Mouse (Mus musculus): ENCODE measurements around the gene Pms2. TPM values are rescaled to one million over a fixed set of nuclear protein-coding genes. Genes with fewer than 3 reads are reported as not detected.
A peak's percentile ranks its signal among the peaks of the same experiment; 100 is the strongest.

Pms2 gene
- polyA plus RNA-seq (2016; fragmentation: Nextera tagmentation; extraction: Ambion mirVana) = 28.8 and 34.1 TPM in 2 replicates

DNA sequence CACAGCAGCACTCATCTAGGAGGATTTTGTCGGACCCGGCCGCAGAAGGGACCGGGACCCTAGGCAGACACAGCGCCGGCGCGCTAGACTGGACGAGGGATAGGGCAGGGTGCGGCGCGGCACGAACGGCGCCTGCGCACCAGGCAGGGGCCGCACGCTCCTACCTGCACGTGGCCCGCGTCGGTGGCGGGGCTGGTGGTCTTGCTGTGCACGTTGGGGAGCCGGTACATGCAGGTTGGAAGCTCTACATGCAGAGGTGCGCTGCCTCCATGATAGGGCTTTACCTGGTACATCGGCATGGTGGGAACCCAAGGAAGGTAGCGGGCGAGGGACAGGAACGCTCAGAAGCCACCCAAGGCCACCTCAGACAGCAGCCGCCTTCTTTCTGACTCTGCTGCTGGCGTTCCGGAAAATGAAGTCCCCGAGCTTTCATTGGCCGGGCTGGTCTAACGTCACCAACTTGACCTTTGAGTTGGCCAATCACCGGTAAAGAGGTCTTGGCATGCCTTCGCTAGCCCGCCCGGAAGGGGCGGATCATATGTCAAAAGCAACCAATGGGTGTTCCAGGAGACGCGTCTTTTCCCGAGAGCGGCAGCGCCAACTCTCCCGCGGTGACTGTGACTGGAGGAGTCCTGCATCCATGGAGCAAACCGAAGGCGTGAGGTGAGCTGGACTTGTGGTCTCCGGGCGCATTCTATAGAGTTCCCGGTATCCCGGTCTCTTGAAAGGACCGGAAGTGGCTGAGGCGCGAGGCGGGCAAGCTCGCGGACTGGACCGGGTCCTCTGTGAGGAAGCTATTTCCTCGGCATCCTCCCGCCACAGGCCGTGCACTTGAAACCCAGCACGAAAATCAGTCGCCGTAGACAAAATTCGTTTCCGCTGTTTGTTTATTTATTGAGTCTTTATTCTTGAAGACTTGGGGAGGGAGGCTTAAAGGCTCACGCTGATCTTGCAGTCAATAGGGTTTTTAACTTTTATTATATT is at the start of gene Pms2, which contains the start of gene Aimp2:
TSS of gene Pms2 (plus strand) at position 548 of the 984 bp plus-strand sequence.
TSS of gene Aimp2 (minus strand) at position 431 of the 984 bp plus-strand sequence.
- Histone ChIP-seq H3K4me2 (replicated peaks) (peak within 1 kb of the TSS; percentile 77), H3K4me3 (peak within 1 kb of the TSS; percentile 65), H3K36me3 (peaks cover 14% of the 10 kb centered on the region), H3K27me3 (replicated peaks) (no peaks in the 10 kb centered on the region), H3K27ac (no peak within 1 kb of the TSS; the same call in 1 of the 2 replicates), H3K9ac (peak within 1 kb of the TSS; percentile 59), H3K4me1 (peaks cover 23% of the 10 kb centered on the region), H3K9me3 (no peaks in the 10 kb centered on the region)
- under 1% methylated on average over 70 of the region's 70 CpGs for WGBS
- ATAC-seq (ENCODE audit: low FRiP score, low read depth) = peak; percentile 100

DNA sequence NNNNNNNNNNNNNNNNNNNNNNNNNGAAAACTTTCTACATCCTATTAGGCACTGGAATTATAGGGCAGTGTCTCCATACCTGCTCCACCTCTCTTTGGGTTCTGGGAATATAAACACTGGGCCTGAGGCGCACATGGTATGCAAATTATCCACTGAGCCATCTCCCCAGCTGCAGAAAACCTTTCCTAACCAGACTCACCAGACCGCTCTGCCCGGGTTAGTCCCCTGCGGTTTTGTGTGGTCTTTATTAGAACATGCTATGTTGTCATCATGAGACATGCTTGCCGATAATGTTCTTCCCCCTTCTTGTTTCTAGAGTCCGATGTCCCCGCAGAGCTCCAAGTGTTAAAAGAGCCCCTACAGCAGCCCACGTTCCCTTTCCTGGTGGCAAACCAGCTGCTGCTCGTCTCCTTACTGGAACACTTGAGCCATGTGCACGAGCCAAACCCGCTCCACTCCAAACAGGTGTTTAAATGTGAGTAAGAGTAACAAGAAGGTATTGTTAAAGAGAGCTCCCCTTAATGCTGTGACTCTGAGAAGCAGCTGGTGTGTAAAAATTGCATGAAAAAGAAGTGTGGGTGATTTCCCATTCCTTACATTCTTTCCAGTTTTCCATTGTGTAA is 38.1 kb upstream of the Pms2 start:
- WGBS = 91% methylated on average over 11 of the region's 11 CpGs
- no peak overlapping the region for H3K4me2 ChIP-seq (replicated peaks)
- no peak overlapping the region for H3K4me3 ChIP-seq
- peaks cover 47% of the 10 kb centered on the region for H3K36me3 ChIP-seq
- no peak overlapping the region for H3K27ac ChIP-seq
- H3K27me3 ChIP-seq (replicated peaks) = no peaks in the 10 kb centered on the region
- H3K4me1 ChIP-seq = no peaks in the 10 kb centered on the region
- H3K9ac ChIP-seq = no peak overlapping the region
- no peak for ATAC-seq (ENCODE audit: low FRiP score, low read depth)
- H3K9me3 ChIP-seq = no peaks in the 10 kb centered on the region

DNA sequence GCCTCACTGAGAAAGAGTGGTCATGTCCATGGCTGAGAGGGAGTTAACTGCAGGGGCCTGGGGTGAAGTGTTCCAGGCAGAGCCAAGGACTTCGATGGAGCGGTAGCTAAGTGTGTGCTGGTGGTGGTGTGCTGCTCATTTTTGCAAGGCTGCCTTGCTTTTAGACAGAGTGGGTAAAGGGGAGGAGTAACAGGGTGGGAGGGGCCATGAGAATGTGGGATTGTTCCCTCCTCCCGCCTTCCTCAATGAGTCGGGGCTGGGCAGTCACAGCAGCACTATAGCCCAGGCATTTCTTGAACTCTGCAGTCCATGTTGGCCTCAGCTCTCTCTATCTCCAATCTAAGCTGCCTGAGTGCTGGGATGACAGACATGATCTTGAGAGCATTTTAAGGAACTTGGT is 35.2 kb upstream of the Pms2 start:
- Histone ChIP-seq H3K27me3 (replicated peaks) (no peaks in the 10 kb centered on the region), H3K27ac (no peak overlapping the region), H3K4me1 (no peaks in the 10 kb centered on the region), H3K4me2 (replicated peaks) (no peak overlapping the region), H3K9ac (no peak overlapping the region), H3K9me3 (no peaks in the 10 kb centered on the region), H3K4me3 (no peak overlapping the region), H3K36me3 (peaks cover 74% of the 10 kb centered on the region)
- no peak for ATAC-seq (ENCODE audit: low FRiP score, low read depth)
- 84% methylated on average over 4 of the region's 4 CpGs for WGBS

DNA sequence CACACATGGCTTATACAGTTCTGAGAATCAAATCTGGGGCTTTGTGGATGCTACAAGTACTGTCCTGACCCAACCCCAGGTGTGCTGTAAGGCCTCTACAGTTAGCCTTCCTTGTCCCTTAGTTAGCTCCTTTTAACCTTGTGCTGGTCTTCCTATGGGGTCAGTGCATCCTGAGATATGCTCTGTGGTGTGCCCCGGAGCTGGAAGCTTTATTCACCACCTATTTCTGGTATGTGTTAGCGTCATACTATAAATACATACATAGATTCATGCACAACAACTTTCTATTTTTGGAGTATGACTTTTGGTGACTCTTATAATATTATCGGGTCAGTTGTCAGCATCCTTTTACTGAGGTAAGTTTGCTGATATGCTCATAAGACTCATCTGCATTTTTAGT is 24.5 kb upstream of the Pms2 start:
- H3K4me1 ChIP-seq = no peaks in the 10 kb centered on the region
- 98% methylated on average over 3 of the region's 3 CpGs for WGBS
- no peak overlapping the region for H3K9ac ChIP-seq
- no peak overlapping the region for H3K4me2 ChIP-seq (replicated peaks)
- no peaks in the 10 kb centered on the region for H3K27me3 ChIP-seq (replicated peaks)
- H3K27ac ChIP-seq = no peak overlapping the region
- ATAC-seq (ENCODE audit: low FRiP score, low read depth) = no peak
- no peaks in the 10 kb centered on the region for H3K9me3 ChIP-seq
- H3K36me3 ChIP-seq = peaks cover 94% of the 10 kb centered on the region
- no peak overlapping the region for H3K4me3 ChIP-seq

DNA sequence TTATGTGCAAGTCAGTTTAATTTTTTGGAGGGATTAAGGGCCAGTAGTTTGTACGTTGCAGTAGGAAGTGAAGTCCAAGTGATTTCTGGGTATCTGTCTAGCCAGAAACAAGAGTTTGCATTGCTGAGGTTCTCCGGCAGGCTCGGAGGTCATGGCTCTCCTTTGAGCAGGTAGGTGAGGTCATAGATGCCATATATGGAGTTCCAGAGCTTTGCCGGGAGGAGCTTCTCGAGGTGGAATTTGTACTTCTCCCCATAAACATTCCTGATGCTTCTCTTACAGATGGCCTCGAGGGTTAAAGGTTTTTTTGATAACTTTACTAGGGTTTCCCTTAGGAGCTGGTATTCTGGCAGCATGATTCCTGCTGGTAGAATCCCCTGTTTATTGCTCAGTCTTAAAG is 19.0 kb upstream of the Pms2 start:
- Histone ChIP-seq H3K36me3 (peaks cover 78% of the 10 kb centered on the region), H3K27me3 (replicated peaks) (no peaks in the 10 kb centered on the region), H3K9ac (no peak overlapping the region), H3K4me2 (replicated peaks) (no peak overlapping the region), H3K9me3 (no peaks in the 10 kb centered on the region), H3K4me3 (no peak overlapping the region), H3K27ac (no peak overlapping the region), H3K4me1 (no peaks in the 10 kb centered on the region)
- 90% methylated on average over 6 of the region's 6 CpGs for WGBS
- ATAC-seq (ENCODE audit: low FRiP score, low read depth) = no peak

DNA sequence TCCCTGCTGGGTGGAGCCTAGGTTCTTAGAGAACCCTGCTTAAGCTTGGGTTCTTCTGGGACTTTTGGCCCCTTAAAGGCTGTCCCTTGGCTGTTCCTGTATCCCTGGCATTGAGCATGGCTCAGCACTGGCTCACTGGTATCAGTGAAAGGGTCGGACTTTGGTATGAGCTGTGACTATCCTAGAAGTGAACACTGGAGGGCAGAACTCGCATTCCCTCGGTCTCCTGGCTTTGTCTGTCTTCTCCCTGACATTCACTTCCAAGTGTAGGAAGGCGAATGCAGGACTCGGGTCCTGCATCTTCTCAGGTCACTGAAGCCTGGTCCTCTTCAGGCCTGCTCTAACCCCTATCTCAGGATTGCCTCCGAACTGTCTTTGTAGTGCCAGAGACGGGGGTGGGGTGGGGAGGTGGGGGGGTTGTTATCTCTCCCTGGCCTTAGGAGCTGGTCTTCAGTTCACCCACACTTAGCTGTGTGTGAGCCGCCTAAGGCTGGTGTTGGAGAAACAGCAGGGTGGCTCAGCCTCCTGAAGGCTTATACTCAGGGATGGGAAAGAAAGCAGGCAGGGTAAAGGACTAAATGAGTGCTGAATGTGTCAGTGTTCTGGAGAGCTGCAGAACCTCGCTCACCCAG is 17.4 kb upstream of the Pms2 start:
- no peaks in the 10 kb centered on the region for H3K9me3 ChIP-seq
- no peak for ATAC-seq (ENCODE audit: low FRiP score, low read depth)

DNA sequence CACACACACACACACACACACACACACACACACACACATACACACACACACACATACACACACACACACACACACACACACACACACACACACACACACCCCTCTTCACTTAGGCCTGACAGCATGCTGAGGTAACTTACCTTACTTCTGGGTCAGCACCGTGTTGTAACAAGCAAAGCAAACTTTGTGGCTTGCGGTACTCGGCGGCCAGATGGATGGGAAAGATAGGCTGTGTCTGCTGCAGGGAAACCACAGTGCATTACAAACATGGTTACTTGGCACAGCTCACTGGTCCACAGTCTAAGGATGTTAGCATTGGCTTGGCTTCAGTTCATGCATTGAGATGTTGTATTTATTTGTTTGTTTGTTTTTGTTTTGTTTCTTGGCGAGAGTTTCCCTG is 16.4 kb upstream of the Pms2 start:
- H3K9me3 ChIP-seq = no peaks in the 10 kb centered on the region
- H3K27ac ChIP-seq = no peak overlapping the region
- WGBS = 89% methylated on average over 5 of the region's 5 CpGs
- H3K4me2 ChIP-seq (replicated peaks) = no peak overlapping the region
- H3K27me3 ChIP-seq (replicated peaks) = no peaks in the 10 kb centered on the region
- H3K9ac ChIP-seq = no peak overlapping the region
- ATAC-seq (ENCODE audit: low FRiP score, low read depth) = no peak
- peaks cover 76% of the 10 kb centered on the region for H3K36me3 ChIP-seq
- no peaks in the 10 kb centered on the region for H3K4me1 ChIP-seq
- H3K4me3 ChIP-seq = no peak overlapping the region

More for the DNA sequence above, 17.4 kb upstream of the Pms2 start:
- no peak overlapping the region for H3K9ac ChIP-seq
- H3K27me3 ChIP-seq (replicated peaks) = no peaks in the 10 kb centered on the region
- 79% methylated on average over 9 of the region's 9 CpGs for WGBS
- no peak overlapping the region for H3K4me2 ChIP-seq (replicated peaks)
- no peak overlapping the region for H3K4me3 ChIP-seq
- H3K27ac ChIP-seq = no peak overlapping the region
- H3K4me1 ChIP-seq = no peaks in the 10 kb centered on the region
- peaks cover 74% of the 10 kb centered on the region for H3K36me3 ChIP-seq

DNA sequence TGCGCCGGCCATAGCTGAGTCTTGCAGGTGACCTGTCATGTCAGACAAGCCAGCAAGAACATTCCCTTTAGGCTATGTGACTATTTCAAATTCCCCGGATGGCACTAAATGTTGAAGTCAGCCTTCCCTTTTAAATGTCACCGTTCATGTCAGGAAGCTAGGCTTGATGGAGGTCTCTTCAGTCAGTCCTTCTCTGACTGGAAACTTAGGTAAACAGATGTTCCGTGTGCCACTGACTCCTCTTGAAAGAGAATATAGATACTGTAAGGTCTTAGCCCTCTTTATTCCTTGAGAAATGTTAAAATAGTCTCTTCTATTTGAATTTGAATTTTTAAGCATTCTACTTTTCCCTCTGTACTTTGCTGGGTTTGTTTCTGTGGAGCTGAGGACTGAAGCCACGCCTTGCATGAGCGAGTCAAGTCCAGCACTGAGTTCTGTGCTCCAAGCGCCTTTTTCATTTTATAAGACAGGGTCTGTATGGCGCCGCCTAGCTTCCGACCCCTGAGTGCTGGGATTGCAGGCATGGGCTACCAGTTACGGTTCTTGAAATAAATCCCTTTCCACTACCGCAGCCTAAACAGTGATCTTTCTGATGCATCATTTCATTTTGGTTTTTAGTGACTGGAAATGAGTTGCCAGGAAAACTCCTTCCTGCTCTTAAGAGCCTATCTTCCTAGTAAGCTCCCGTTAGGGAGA is 12.0 kb upstream of the Pms2 start, which contains the start of gene Ankrd61:
TSS of gene Ankrd61 (minus strand) at position 51 of the 696 bp plus-strand sequence.
- Histone ChIP-seq H3K4me1 (no peaks in the 10 kb centered on the region), H3K27me3 (replicated peaks) (no peaks in the 10 kb centered on the region), H3K36me3 (peaks cover 78% of the 10 kb centered on the region), H3K9ac (no peak within 1 kb of the TSS), H3K9me3 (no peaks in the 10 kb centered on the region), H3K4me2 (replicated peaks) (no peak within 1 kb of the TSS), H3K4me3 (no peak within 1 kb of the TSS), H3K27ac (no peak within 1 kb of the TSS)
- 89% methylated on average over 14 of the region's 14 CpGs for WGBS
- no peak for ATAC-seq (ENCODE audit: low FRiP score, low read depth)

DNA sequence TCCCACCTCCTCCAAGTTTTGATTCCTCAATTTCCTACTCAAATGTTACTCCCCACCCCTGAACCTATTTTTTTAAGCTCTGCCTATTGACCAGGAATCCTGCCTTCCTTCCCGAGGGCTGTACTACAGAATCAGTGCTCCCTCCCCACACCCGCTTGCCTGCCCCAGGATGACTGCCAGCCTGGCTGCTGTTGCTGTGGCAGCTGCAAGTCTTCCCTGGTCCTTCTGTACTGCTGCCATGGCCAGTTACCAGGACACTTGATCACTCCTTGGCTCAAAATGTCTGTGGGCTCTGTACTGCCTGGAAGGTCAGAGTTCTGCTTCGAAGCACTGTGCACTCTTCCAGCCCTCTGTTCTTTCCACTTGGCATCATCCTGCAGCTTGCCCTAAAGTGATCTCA is 7.7 kb upstream of the Pms2 start:
- Histone ChIP-seq H3K4me3 (no peak overlapping the region), H3K27ac (no peak overlapping the region), H3K4me1 (no peaks in the 10 kb centered on the region), H3K4me2 (replicated peaks) (no peak overlapping the region), H3K36me3 (peaks cover 84% of the 10 kb centered on the region), H3K9me3 (no peaks in the 10 kb centered on the region), H3K27me3 (replicated peaks) (no peaks in the 10 kb centered on the region), H3K9ac (no peak overlapping the region)
- ATAC-seq (ENCODE audit: low FRiP score, low read depth) = no peak
- 93% methylated on average over 3 of the region's 3 CpGs for WGBS

DNA sequence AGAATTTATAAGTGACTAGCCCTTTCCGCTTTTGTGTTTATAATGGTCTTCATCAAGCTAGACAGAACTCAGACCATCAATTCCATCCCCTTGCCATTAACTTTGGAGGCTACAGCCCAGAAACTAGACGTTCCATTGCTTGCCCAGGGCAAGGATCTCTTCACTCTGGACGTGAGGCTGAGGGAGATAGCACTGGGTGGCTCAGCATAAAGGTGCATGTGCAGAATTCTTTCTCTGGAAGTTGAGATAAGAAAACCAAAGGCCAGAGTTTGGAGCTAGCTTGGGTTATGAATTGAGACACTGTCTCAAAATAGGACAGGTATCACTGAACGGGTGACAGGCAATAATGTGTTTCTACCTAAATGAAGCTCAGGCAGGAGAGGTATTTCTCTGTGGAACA is 6.0 kb upstream of the Pms2 start:
- ATAC-seq (ENCODE audit: low FRiP score, low read depth) = no peak
- H3K4me3 ChIP-seq = no peak overlapping the region
- peaks cover 67% of the 10 kb centered on the region for H3K36me3 ChIP-seq
- H3K4me2 ChIP-seq (replicated peaks) = no peak overlapping the region
- peaks cover 12% of the 10 kb centered on the region for H3K4me1 ChIP-seq
- WGBS = 89% methylated on average over 4 of the region's 4 CpGs
- H3K9me3 ChIP-seq = no peaks in the 10 kb centered on the region
- H3K9ac ChIP-seq = no peak overlapping the region
- no peaks in the 10 kb centered on the region for H3K27me3 ChIP-seq (replicated peaks)
- H3K27ac ChIP-seq = no peak overlapping the region

DNA sequence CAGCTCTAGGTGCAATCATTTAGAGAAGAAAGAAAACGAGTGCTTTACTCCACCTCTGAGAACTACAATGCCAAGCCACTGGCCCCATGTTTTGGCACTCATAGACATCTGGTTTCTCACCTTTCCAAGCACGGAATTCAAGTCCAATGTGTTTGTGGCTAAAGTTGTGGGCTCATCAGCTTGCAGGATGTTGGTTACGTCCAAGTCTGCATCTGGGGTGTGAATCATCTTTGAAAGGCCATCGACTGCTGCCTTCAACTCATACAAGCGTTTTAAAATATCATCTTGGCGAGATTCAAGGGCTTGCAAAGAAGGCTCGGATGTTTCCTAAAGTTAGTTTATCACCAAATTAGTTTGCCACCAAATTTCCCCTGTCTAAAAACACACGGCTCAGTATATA is 3.3 kb upstream of the Pms2 start:
- no peaks in the 10 kb centered on the region for H3K27me3 ChIP-seq (replicated peaks)
- no peak overlapping the region for H3K27ac ChIP-seq
- ATAC-seq (ENCODE audit: low FRiP score, low read depth) = no peak
- H3K4me1 ChIP-seq = peaks cover 23% of the 10 kb centered on the region
- H3K9me3 ChIP-seq = no peaks in the 10 kb centered on the region
- 87% methylated on average over 8 of the region's 8 CpGs for WGBS
- H3K4me3 ChIP-seq = no peak overlapping the region
- H3K36me3 ChIP-seq = peaks cover 42% of the 10 kb centered on the region
- H3K9ac ChIP-seq = no peak overlapping the region
- no peak overlapping the region for H3K4me2 ChIP-seq (replicated peaks)

All from neural tube, embryonic 12.5 days (tissue).